Mouse (Mus musculus): ENCODE measurements around the gene Ccdc130. TPM values are rescaled to one million over a fixed set of nuclear protein-coding genes. Genes with fewer than 3 reads are reported as not detected.

Ccdc130 gene
- total RNA-seq (2021), result 10 to 100 TPM; 25.7 to 27.2 TPM
- long read RNA-seq, transcript Ccdc130-202 (10 exons, 2,119 nt), result major isoform, 13 of 39 reads
- long read RNA-seq, partial matches to known transcripts, result 9 of 39 reads
- long read RNA-seq, other reads (novel, unspliced or antisense), result 13 of 39 reads

DNA sequence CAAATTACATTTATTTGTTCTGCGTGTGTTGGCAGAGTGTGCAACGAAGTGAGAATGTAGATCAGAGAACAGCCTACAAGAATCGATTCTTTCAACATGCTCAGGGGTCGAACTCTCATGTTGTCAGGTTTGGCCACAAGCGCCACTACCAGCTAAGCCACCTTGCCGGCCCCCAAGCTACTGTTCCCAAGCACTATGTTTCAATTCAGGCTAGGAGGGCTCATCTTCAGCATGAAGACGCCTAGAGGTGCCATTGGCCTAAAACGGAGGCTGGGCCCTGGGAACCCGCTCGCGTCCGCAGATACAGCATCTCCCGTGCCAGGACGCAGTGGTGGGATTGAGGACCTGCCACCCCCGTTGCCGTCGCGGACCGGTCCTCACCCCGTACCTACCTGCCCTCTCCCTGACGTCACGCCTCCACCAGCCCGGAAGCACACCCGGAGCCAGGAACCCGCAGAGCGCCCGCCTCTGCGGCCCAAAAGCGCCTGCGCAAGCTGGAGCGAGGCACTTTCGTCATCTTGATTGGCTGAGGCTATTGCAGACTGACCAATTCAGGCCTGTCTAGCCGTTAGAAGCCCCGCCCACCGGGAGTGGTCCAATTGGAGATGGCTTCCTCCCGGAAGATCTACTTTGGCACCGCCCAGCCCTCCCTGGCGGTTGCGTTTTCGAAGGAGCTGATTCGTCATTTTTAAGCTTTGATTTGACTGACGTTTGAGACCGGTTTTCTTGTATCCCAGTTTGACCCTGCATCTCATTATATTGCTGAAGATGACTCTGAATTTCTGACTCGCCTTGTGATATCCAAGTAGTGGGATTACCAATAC, at the start of gene Ccdc130:
Gene Ccdc130, minus strand, starts transcription at position 431 of the 824 bp plus-strand sequence.
- peak; percentile 100 for DNase-seq (ENCODE audit: low spot score in 2 of 2)

DNA sequence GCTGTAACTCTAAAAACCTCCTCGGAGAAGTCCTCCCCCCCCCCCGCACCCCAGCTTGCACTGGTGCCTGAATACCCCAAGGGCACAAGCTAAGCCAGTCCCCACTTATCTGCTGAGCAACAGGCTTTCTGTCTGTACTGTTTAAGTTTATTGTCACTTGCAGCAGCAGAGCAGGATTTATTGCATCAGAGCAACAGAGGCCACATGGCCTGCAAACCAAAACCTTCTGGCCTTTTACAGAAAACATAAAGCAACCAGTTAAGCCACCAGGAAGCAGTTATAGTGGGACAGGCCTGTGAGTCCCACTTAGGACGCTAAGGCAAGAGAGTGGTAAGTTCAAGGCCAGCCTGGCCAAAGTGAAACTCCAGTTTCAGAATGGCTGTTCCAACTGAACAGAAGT, 38.2 kb upstream of the Ccdc130 start:
- no peak for DNase-seq (ENCODE audit: low spot score in 2 of 2)

DNA sequence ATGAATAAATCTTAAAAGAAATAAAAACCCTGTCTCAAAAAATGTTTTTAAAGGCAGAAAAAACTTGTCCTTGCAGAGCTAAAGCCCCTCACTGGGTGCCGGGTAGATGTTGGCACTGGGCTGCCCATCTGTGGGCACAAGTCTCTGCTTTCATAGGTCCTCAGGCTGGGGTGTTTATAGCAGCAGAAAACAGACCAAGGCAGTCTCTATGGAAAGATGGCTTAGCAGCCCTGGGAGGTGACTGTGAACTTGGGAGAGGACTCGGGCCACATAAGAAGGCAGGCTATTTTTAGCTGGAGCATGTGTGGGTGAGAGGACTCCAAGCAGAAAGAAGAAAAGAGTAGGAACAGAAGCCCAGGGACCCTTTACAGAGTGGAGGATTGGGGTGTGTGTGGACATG, 33.8 kb upstream of the Ccdc130 start:
- DNase-seq (ENCODE audit: low spot score in 2 of 2), result no peak

DNA sequence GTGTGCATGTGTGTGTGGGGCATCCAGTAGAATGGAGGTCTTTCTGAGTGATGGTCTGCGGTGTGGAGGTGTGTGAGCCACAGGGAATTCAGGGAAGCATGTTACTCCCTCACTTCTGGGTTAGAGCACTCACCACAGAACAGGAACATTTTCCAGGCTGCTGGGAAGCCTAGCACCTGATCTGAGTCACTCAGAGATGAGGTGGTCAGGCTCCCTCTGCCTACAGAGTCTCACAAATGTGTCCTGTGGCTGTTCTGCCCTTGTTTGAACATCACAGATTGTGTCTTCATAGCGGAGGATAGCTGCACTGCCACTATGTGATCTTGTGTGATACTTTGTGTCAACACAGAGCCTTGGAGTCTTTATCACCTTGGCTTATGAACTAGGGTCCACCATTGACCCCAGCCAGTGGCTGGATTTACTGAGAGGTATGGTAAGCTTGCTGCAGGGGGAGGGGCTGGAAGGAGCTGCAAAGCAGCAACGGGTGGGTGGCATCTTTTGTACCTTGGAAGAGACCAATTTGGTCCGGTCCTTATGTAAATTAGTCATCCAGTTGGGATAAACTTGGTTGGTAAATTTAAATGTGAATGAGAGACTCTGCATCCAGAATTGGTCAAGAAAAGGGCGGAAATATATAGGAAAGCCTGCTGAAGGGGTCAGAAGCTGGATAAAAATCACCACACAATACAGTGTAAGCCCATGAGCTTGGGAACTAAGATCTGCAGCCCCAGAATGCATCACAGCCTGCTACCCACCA, 27.0 kb upstream of the Ccdc130 start:
- DNase-seq (ENCODE audit: low spot score in 2 of 2), result no peak

DNA sequence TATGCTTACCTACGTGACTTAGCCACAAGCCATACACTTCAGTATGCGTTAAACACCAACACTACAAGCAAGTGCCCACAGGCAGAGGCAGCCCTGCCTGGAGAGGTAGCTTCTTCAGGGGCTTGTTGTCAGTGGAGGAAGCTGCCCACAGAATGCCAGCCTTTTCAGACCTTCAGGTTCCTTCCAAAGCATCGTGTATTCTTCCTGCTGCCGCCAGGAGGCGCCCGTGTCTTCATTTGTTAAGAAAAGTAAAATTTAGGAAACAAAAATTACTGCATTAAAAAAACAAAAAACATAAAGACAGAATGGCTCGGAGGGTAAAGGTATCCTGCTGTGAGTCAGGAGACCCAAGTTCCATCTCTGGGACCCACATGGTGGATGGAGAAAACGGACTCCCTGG, 21.5 kb upstream of the Ccdc130 start:
- DNase-seq (ENCODE audit: low spot score in 2 of 2), result peak in 1 of 2 experiments; percentile 50

DNA sequence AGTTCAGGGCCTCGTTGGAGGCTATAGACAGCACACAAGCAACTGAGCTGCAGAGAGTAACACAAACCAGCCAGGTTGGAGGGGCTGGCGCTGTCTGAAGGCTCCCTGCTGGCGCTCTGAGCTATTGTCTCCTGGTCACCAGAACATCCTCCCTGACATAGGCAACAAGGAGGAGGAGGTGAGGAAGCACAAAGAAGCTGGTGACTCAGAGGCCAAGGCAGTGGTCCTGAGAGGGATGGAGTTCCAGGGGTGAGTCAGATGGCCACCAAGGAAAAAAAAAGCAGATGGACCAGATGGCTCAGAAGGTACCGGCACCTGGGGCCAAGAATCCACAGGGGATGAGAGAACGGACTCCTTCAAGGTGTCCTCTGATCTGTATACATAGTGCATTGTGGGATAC, 20.9 kb upstream of the Ccdc130 start:
- DNase-seq (ENCODE audit: low spot score in 2 of 2), result no peak

DNA sequence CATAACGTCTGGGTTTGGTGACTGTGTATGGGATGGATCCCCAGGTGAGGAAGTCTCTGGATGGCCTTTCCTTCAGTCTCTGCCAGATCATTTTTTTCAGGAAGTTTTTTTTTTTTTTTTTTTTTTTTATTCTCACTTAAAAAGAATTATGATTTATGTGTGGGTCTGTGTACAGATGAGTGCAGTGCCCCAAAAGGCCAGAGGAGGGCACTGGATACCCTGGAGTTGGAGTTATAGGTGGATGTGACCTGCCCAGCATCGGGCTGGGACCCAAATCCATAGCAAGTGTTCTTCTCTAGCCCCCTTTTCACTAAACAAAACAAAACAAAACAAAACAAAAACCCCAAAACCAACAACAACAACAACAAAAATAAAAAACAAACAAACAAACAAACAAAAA, 18.7 kb upstream of the Ccdc130 start:
- DNase-seq (ENCODE audit: low spot score in 2 of 2), result no peak

DNA sequence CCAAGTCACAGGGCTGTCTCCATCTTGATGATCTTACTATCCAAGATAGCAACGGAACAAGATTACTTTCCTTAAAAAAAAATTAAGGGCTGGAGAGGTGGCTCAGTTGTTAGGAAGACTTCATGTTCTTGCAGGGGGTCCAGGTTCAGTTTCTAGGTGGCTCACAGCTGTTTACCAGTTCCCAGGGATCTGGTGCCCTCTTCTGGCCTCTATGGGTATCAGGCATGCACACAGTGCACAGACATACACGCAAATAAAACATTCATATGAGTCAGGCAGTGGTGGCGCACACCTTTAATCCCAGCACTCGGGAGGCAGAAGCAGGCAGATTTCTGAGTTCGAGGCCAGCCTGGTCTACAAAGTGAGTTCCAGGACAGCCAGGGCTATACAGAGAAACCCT, 15.5 kb upstream of the Ccdc130 start:
- peak in 1 of 2 experiments; percentile 39 for DNase-seq (ENCODE audit: low spot score in 2 of 2)

DNA sequence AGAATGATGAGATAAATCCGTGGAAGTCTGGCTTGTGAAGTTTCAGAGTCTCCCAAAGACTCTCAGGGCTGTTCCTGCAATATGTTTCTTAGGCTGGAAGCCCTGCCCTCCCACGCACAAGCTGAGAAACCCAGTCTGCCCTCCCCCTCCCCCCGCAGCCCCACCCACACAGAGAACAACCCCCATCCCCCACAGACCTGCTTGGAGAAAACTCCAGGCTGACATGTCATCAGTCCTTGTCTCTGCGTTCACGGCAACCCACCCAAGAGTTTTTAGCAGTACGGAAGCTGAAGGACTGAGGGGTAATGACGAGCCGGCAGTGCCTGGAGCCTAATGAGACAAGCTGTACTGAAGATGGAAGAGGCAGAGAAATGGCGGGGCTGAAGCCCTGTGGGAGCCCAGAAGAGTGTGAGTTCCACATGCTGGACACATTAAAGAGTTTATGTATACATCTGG, 14.5 kb upstream of the Ccdc130 start:
- DNase-seq (ENCODE audit: low spot score in 2 of 2), result peak; percentile 28 to 73

DNA sequence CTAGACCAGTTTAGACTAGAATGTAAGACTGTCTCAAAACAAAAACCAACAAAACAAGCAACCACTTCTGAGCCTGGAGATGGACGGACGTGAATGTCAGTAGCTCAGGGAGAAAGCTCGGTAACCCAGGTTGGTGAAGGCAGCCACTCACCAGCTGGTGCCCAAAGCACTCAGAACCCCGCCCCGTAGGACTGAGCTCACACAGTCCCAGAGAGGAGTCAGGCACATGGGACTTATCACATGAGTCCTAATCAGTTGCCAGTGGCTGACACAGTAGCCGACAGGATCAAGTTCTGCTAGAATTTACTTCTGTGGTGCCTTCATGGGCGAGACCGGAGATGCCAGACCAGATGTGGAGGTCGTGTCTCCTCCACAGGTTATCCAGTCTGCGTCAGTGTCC, 10.6 kb upstream of the Ccdc130 start:
- DNase-seq (ENCODE audit: low spot score in 2 of 2), result no peak

DNA sequence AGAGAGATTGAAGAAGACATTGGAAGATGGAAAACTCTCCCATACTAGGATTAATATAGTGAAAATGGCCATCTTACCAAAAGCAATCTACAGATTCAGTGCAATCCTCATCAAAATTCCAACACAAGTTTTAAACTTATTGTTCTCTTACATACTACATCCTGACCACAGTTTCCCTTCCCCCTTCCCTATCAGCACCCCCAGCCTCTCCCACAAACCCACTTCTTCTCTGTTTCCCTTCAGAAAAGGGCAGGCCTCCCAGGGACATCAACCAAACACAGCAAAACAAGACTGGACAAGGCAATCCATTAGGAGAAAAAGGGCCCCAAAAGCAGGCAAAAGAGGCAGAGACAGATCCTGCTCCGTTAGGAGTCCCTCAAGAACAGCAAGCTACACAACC, 6.3 kb upstream of the Ccdc130 start:
- DNase-seq (ENCODE audit: low spot score in 2 of 2), result no peak

DNA sequence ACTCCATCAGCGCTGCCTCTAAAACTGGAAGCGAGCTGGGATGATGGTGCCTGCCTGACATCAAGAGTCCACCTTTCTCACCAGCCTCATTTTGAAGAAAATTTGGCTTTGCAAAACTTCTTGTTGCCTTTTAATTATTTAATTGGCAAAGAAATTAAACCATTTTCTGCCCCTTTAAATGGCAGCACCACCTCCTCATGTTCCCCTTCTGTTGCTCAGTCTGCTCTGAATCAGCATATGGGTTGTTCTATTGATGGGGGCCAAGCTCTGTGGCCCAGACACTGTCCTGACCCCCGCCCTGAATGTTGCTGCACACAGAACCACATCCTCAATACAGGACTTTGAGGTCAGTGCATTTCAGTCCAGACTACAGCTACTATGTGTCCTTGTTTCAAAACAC, 3.8 kb upstream of the Ccdc130 start:
- DNase-seq (ENCODE audit: low spot score in 2 of 2), result peak in 1 of 2 experiments; percentile 60

DNA sequence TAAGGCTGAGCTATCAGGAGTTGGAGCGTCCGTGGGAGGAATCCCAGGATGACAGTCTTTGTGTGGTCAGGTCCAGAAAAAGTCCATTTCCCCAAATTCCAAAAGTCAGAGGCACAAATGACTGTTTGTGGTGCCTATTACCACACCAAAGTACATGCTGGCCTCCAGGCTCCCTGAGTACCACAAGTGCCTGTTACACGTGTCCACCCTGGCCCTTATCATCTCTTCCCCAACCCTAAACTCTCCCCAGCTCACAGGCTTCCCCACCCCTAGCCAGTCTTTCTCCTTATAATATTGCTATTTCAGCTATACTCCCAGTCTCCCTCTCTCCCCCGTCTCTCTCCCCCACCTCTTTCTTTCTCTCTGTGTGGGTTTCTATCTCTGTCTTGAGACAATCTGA, 2.1 kb upstream of the Ccdc130 start:
- no peak for DNase-seq (ENCODE audit: low spot score in 2 of 2)

DNA sequence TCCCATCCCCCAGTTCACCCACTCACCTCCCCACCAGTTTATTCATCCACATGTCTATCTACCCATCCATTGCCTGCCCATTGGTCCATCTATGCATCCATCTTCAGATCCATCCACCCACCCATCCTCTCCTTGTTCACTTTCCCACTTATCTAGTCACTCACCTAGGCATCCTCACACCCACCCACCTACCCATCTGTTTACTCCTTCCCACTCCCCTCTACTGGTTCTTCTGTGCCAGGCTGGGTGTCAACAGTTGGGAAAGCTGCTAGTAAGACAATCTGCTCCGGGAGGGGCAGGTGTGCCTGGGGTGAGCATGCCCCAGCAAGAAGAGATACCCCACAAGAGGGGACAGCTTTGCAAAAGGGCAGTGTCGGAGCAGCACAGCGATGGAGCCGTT, 9.1 kb downstream of the Ccdc130 start:
- no peak for DNase-seq (ENCODE audit: low spot score in 2 of 2)

DNA sequence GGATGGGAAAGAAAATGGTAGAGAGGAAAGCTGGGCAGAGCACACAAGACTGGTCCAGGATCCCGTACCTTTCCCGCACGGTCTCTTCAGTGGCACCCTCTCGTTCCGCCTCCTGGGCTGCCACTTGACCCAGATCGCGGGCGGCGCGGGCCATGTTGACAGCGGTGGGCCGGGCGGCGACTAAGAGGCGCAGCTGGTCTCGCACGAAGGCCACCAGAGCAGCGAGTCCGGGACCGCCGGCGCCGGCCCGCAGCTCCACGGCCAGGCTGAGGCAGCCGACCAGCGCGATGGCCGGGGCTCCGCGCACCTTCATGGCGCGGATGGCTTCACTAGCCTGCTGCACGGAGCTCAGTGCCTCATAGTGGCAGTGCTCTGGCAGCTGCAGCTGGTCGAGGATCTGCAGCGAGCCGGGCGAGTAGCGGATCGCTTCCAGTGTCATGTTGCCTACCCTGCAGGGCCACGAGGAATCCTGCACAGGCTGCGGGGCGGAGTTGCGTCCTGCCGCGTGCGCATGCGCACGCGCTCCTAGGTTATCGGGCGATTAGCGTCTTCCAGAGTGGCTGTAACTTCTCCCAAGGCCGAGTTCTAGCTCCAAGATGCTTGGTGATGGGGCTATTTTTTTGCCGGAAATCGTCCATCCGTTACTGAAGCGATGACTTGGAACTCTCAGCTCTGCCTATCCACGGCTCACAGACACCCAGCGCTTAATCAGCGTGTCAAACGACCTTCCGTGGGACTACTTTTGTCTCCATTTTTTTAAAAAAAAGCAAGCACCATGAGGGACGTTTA, 13.2 kb downstream of the Ccdc130 start, which contains the start of gene Mri1:
Gene Mri1, minus strand, starts transcription at position 505 of the 789 bp plus-strand sequence.
- peak; percentile 70 to 85 for DNase-seq (ENCODE audit: low spot score in 2 of 2)

DNA sequence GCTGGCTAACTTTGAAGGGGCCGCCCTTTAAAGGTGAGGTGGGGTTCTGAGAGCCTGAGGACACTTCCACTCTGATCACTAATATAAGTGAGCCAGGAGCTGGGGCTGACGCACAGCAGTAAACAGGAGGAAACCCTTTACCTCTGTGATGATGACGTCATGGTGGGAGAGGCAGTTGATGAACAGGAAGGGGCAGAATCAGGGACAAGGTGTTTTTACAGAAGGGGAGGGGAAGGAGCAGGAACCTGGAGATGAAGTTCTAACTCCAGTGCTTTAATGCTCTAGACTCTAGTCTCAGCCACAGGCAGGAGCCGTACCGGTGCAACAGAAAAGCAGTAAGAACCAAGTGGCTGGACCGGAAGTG, 13.7 kb downstream of the Ccdc130 start:
- peak in 1 of 2 experiments; percentile 33 for DNase-seq (ENCODE audit: low spot score in 2 of 2)

DNA sequence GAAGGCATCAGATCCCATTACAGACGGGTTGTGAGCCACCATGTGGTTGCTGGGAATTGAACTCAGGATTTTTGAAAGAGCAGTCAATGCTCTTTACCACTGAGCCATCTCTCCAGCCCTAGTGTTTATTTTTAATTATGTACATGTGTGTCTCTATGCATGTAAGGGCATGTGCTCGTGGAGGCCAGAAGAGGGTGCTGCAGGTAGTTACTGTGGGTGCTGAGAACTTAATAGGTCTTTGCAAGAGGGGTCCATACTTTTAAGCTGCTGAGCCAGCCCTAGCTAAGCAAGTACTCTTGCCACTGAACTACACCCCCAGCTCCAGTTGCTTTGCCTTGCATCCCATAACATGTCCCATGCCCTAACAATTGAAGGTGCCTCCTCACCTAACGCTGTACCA, 14.3 kb downstream of the Ccdc130 start:
- no peak for DNase-seq (ENCODE audit: low spot score in 2 of 2)

DNA sequence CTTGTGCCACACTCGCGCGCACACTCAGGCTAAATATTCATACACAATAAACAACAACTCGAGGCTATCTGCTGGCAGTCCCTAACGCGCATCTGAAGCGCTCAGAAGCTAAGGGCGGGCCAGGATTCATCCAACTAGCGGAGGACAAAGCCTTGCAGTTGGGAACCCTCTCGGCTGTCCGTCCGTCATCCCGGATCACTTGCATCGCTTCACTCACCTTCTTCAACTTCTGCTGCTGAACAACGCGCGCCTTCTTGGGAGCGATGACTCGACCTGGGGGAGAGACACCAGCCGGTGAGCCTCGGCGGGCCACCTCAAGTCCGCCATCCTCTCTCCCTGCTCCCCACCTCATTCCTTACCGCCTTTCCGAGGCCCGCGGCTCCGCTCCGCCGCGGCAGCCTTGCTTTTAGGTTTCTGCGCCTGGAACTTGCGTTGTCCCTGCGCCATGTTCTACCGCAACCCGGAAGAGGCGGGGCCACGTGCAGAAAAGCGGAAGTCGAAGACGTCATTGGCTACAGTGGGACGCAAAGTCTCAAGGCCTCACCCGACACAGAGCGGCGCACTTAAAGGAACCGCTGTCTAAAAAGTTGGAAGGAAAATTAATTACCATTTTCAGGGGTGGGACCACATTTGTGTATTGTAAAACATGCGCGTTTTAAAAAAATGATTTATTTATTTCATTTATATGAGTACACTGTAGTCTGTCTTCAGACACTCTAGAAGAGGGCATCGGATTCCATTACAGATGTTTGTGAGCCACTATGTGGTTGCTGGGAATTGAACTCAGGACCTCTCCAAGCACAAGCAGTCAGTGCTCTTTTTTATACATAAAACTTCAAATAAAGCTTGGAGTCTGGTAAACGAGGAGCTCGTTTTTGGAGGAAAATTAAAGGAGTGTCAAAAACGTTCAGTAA, 20.7 kb downstream of the Ccdc130 start, which contains the start of gene D8Ertd738e:
Gene D8Ertd738e, minus strand, starts transcription at position 463 of the 914 bp plus-strand sequence.
- DNase-seq (ENCODE audit: low spot score in 2 of 2), result peak; percentile 83 to 92

DNA sequence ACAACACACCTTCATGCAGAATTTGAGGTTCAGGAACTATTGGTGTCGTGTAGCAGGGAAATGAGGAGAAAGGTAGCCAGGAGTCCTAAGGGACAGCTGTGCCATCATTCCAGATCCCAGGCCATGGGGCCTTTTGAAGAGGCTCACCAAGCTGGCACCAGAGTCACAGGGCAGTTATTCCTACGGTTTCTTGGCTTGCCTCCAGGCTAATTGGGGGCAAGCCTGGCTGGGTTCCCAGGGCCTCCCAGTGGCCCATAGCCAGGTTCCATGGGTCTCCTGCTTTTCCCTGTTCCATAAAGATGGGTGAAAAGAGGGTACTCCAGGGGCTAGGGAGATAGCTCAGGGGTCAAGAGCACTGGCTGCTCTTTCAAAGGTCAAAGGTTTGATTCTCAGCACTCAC, 28.4 kb downstream of the Ccdc130 start:
- no peak for DNase-seq (ENCODE audit: low spot score in 2 of 2)

DNA sequence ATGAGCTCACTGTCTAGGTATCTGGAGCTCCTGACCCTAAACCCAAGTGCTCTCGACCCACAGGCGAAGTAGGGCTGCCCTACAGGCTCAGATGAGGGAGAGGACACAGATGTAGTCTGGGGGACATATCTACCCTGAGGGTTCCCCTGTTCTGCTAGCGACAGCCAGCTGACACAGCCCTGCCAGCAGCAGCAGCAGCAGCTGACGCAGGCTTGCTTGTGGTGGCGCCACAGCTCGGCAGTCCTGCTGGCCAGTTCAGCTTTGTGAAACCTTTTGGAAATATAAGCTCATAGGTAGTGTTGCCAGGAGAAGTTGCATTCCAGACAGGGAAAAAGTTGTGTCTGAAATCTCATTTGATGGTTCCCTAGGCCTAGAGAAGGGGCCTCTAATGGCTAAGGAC, 29.0 kb downstream of the Ccdc130 start:
- DNase-seq (ENCODE audit: low spot score in 2 of 2), result no peak
